In the genomic region with DNA sequence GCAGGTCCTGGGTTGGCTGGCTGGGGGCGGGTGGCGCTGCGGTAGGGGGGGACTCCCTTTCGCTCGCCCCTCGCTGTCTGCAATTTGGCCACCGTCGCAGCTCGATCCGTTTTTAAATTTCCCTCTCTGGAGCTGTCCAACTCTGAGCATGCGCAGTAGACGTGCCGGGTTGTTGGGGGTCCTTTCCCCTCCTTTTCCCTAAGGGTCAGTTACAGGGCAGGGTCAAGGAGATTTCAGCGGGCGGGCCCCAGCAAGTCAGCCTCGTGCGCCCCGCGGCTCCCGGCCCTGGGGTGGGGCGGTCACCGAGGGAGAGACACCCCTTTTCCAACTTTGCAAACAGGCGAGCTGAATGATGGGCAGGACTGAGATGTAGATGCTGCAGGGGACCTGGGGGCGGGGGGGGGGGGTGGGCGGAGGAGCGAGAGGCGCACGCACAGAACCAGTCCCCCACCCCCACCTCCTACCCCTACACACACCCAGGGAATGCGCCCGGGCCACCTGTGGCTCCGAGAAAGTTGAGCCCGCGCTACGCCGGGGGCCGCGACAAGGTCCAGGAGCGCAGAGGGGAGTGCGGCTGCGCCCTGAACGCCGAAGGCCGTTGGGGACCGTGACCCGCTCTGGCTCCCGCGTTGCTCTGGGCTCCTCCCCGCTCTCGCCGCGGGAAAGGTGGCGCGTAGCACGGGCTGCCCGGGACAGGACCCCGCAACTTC, we compare ENCODE assay signal across 9 mouse cellular contexts. TPM values are rescaled to one million over a fixed set of nuclear protein-coding genes. Genes with fewer than 3 reads are reported as not detected.
DNase-seq lines count a peak whose midpoint lies in the region; ATAC-seq lines count a peak whose summit lies in the region.
"Had no signal": no experiment of that assay in that cellular context is flagged by ENCODE, and none has a peak within 500 bp of the region (broad histone marks: within the 10 kb centered on the region; RNA-seq: fewer than 3 reads in every experiment).

A gene (minus strand): TSS at position 115 of the 710 bp plus-strand sequence.

- peak; percentile 56; the same call in 1 of the 2 replicates for ATAC-seq in kidney, embryonic 14.5 days (ENCODE audit: low FRiP score, low TSS enrichment)
- ATAC-seq in embryonic facial prominence, embryonic 12.5 days (ENCODE audit: insufficient number of reproducible peaks, insufficient read depth, low FRiP score, low TSS enrichment), result peak; percentile 61; the same call in 1 of the 2 replicates
- no peak for ATAC-seq in neural tube, embryonic 13.5 days (ENCODE audit: low read depth)

- intact Hi-C loops in left cerebral cortex, postnatal 36 days (cut with DNase I), result no loop called here

- no peak for DNase-seq in kidney, adult 8-10 months
- peak; percentile 61 for DNase-seq in limb, embryonic 10.5 days (ENCODE audit: low spot score)
- no peak for DNase-seq in left cerebral cortex, postnatal 36 days (ENCODE audit: low spot score in 2 of 2)
- no peak for DNase-seq in spleen, postnatal 4 days (ENCODE audit: low spot score in 2 of 2)
- DNase-seq in adipocyte (ENCODE audit: low spot score), result no peak

- WGBS in kidney, embryonic 14.5 days, result under 1% methylated on average over 32 of the region's 56 CpGs
- under 1% methylated on average over 55 of the region's 56 CpGs for WGBS in embryonic facial prominence, embryonic 12.5 days
- WGBS in limb, embryonic 10.5 days, result under 1% methylated on average over 44 of the region's 56 CpGs
- under 1% methylated on average over 37 of the region's 56 CpGs for WGBS in neural tube, embryonic 13.5 days

- H3K27ac ChIP-seq in kidney, embryonic 14.5 days (ENCODE audit: low read depth, low read length), result no peak within 1 kb of the TSS
- H3K27ac ChIP-seq in embryonic facial prominence, embryonic 12.5 days, result no peak within 1 kb of the TSS
- H3K27ac ChIP-seq in limb, embryonic 10.5 days, result no peak within 1 kb of the TSS
- H3K27ac ChIP-seq in neural tube, embryonic 13.5 days (replicated peaks), result no peak within 1 kb of the TSS

- H3K4me1 ChIP-seq in kidney, embryonic 14.5 days (ENCODE audit: control insufficient read depth, insufficient read depth, low read length), result peaks cover 7% of the 10 kb centered on the region
- H3K4me1 ChIP-seq in embryonic facial prominence, embryonic 12.5 days, result peaks cover 14% of the 10 kb centered on the region
- peaks cover 41% of the 10 kb centered on the region for H3K4me1 ChIP-seq in limb, embryonic 10.5 days
- H3K4me1 ChIP-seq in neural tube, embryonic 13.5 days (replicated peaks), result peaks cover 35% of the 10 kb centered on the region

- H3K27me3 ChIP-seq in kidney, embryonic 14.5 days (ENCODE audit: control insufficient read depth, insufficient read depth, low read length), result peaks cover 68% of the 10 kb centered on the region
- peaks cover 85% of the 10 kb centered on the region for H3K27me3 ChIP-seq in embryonic facial prominence, embryonic 12.5 days
- H3K27me3 ChIP-seq in limb, embryonic 10.5 days (ENCODE audit: low read depth, poor library complexity, severe bottlenecking), result peaks cover 99% of the 10 kb centered on the region
- H3K27me3 ChIP-seq in neural tube, embryonic 13.5 days, result peaks cover 100% of the 10 kb centered on the region

- no peaks in the 10 kb centered on the region for H3K36me3 ChIP-seq in kidney, embryonic 14.5 days (ENCODE audit: control insufficient read depth, insufficient read depth, low read length)
- no peaks in the 10 kb centered on the region for H3K36me3 ChIP-seq in embryonic facial prominence, embryonic 12.5 days
- no peaks in the 10 kb centered on the region for H3K36me3 ChIP-seq in limb, embryonic 10.5 days
- no peaks in the 10 kb centered on the region for H3K36me3 ChIP-seq in neural tube, embryonic 13.5 days

- peak within 1 kb of the TSS; percentile 67 for H3K4me2 ChIP-seq in kidney, embryonic 14.5 days (replicated peaks; ENCODE audit: low read depth, low read length)
- H3K4me2 ChIP-seq in embryonic facial prominence, embryonic 12.5 days (replicated peaks), result peak within 1 kb of the TSS; percentile 84
- peak within 1 kb of the TSS; percentile 53 for H3K4me2 ChIP-seq in neural tube, embryonic 13.5 days

- H3K4me3 ChIP-seq in kidney, embryonic 14.5 days (ENCODE audit: low read length), result peak within 1 kb of the TSS; percentile 34
- H3K4me3 ChIP-seq in embryonic facial prominence, embryonic 12.5 days, result peak within 1 kb of the TSS; percentile 45
- H3K4me3 ChIP-seq in limb, embryonic 10.5 days, result peak within 1 kb of the TSS; percentile 54
- H3K4me3 ChIP-seq in neural tube, embryonic 13.5 days, result peak within 1 kb of the TSS; percentile 28

- no peaks in the 10 kb centered on the region for H3K9me3 ChIP-seq in kidney, embryonic 14.5 days (ENCODE audit: control insufficient read depth, low read length)
- no peaks in the 10 kb centered on the region for H3K9me3 ChIP-seq in embryonic facial prominence, embryonic 12.5 days
- H3K9me3 ChIP-seq in limb, embryonic 10.5 days (replicated peaks), result no peaks in the 10 kb centered on the region
- H3K9me3 ChIP-seq in neural tube, embryonic 13.5 days, result no peaks in the 10 kb centered on the region

- peak within 1 kb of the TSS; percentile 7; the same call in 1 of the 2 replicates for H3K9ac ChIP-seq in kidney, embryonic 14.5 days (ENCODE audit: low read depth, low read length)
- H3K9ac ChIP-seq in embryonic facial prominence, embryonic 12.5 days, result peak within 1 kb of the TSS; percentile 33
- H3K9ac ChIP-seq in neural tube, embryonic 13.5 days, result no peak within 1 kb of the TSS

RNA-seq across cellular contexts. Expression of the gene that starts here (rescaled TPM):
- 0.11 TPM in 1 of 2 replicates, not detected in the other for polyA plus RNA-seq in kidney, embryonic 14.5 days (2014; fragmentation: Nextera tagmentation; extraction: Ambion mirVana)
- polyA plus RNA-seq in embryonic facial prominence, embryonic 12.5 days (2016; fragmentation: Nextera tagmentation; extraction: Ambion mirVana), result 1.7 and 2.2 TPM in 2 replicates
- polyA plus RNA-seq in limb, embryonic 10.5 days (2016; fragmentation: Nextera tagmentation; extraction: Ambion mirVana), result not detected in 2 replicates
- polyA plus RNA-seq in neural tube, embryonic 13.5 days (2015; fragmentation: Nextera tagmentation; extraction: Ambion mirVana), result 0.25 and 0.32 TPM in 2 replicates
- not detected for total RNA-seq in left cerebral cortex, postnatal 36 days (2021)
- total RNA-seq: MEL had no signal

Comparison
In these comparisons a context has a peak if more than half of its experiments do, and no peak if none do; other contexts are left out.
1. Peak in ATAC-seq, H3K4me3 ChIP-seq, H3K9ac ChIP-seq and H3K4me2 ChIP-seq in kidney, embryonic 14.5 days; RNA of the gene not detected or under 1 TPM.
2. Peak in DNase-seq and H3K4me3 ChIP-seq in limb, embryonic 10.5 days; RNA of the gene not detected or under 1 TPM.